Mouse (Mus musculus) CH12.LX (cell line): ENCODE measurements around the gene Ddx41. TPM values are rescaled to one million over a fixed set of nuclear protein-coding genes. Genes with fewer than 3 reads are reported as not detected.

ENCODE experiments used
- DNase-seq: peaks from one replicate; pipeline ENCODE4 v3.0.0-alpha.2; 2013; ENCODE audit errors: extremely low read depth
- H3K27ac ChIP-seq: 2 replicates; pipeline ENCODE4 v1.5.1; 2012; ENCODE audit warnings: low read depth, mild to moderate bottlenecking, control low read depth, moderate library complexity; ENCODE audit not compliant: insufficient read depth
- H3K27me3 ChIP-seq: replicated peaks from 2 replicates; pipeline ENCODE3; 2012; ENCODE audit warnings: inconsistent platforms
- H3K36me3 ChIP-seq, 2 experiments: replicated peaks in 1 of 2; 2 replicates each; pipeline versions ENCODE3 to v1.6.1; 2012; ENCODE audit warnings: inconsistent platforms in 1 of 2, low read length in 1 of 2, mild to moderate bottlenecking in 1 of 2, mixed read lengths in 1 of 2, moderate library complexity in 1 of 2; ENCODE audit not compliant: control insufficient read depth in 1 of 2, insufficient read depth in 1 of 2
- H3K4me1 ChIP-seq, 2 experiments: 2 replicates each; pipeline ENCODE4 v1.6.1; 2012; ENCODE audit warnings: inconsistent platforms in 1 of 2, moderate library complexity in 1 of 2; ENCODE audit not compliant: insufficient read depth in 2 of 2, control insufficient read depth in 1 of 2
- H3K4me2 ChIP-seq: 2 replicates; pipeline ENCODE4 v1.6.1; 2012; ENCODE audit warnings: low read depth, mild to moderate bottlenecking, control low read depth; ENCODE audit not compliant: poor library complexity, insufficient read depth, severe bottlenecking
- H3K4me3 ChIP-seq, 3 experiments: fragments of 150-350 bp in 1 of 3; sonication (generic) in 1 of 3; replicated peaks in 1 of 3; 2 replicates each; pipeline versions ENCODE3 to v1.5.1; 2011 to 2012; ENCODE audit warnings: low read depth in 2 of 3, low read length in 2 of 3, mild to moderate bottlenecking in 2 of 3, moderate library complexity in 2 of 3, control low read depth in 1 of 3, improper control_type of control experiment in 1 of 3, inconsistent platforms in 1 of 3, mixed read lengths in 1 of 3; ENCODE audit not compliant: poor library complexity in 1 of 3
- H3K79me2 ChIP-seq: replicated peaks from 2 replicates; pipeline ENCODE4 v1.6.1; 2012; ENCODE audit warnings: mild to moderate bottlenecking, moderate library complexity; ENCODE audit not compliant: control insufficient read depth, poor library complexity, insufficient read depth, severe bottlenecking; ENCODE audit errors: extremely low read depth
- H3K9ac ChIP-seq: 2 replicates; pipeline ENCODE4 v1.6.1; 2012; ENCODE audit warnings: low read depth, mild to moderate bottlenecking, control low read depth, moderate library complexity; ENCODE audit not compliant: insufficient read depth
- H3K9me3 ChIP-seq: replicated peaks from 2 replicates; pipeline ENCODE3; 2012; ENCODE audit warnings: low read length, inconsistent platforms, mixed read lengths
- BHLHE40 ChIP-seq: IDR thresholded peaks from 2 replicates; pipeline ENCODE4 v1.6.1; 2011; ENCODE audit warnings: mild to moderate bottlenecking, low read depth, low read length, improper control_type of control experiment
- CHD1 ChIP-seq: IDR thresholded peaks from 2 replicates; pipeline ENCODE4 v1.6.1; 2012; ENCODE audit warnings: low read depth, low read length, improper control_type of control experiment, inconsistent platforms
- CHD2 ChIP-seq: IDR thresholded peaks from 2 replicates; pipeline ENCODE4 v1.6.1; 2011; ENCODE audit warnings: low read length, improper control_type of control experiment
- ELF1 ChIP-seq: IDR thresholded peaks from 2 replicates; pipeline ENCODE4 v1.6.1; 2014; ENCODE audit warnings: low read depth, mild to moderate bottlenecking, inconsistent platforms, low read length, improper control_type of control experiment
- EP300 ChIP-seq: IDR thresholded peaks from 2 replicates; pipeline ENCODE4 v1.6.1; 2011; ENCODE audit warnings: low read length, improper control_type of control experiment
- ETS1 ChIP-seq: conservative IDR thresholded peaks from 2 replicates; pipeline ENCODE4 v1.6.1; 2012; ENCODE audit warnings: low read depth, mild to moderate bottlenecking, inconsistent platforms, low read length, improper control_type of control experiment, moderate library complexity
- HCFC1 ChIP-seq: IDR thresholded peaks from 2 replicates; pipeline ENCODE4 v1.6.1; 2012; ENCODE audit warnings: low read depth, mild to moderate bottlenecking, inconsistent platforms, low read length, improper control_type of control experiment
- IRF4 ChIP-seq: IDR thresholded peaks from 2 replicates; pipeline ENCODE4 v1.6.1; 2014; ENCODE audit warnings: low read depth, mild to moderate bottlenecking, inconsistent platforms, low read length, improper control_type of control experiment
- JUN ChIP-seq: IDR thresholded peaks from 2 replicates; pipeline ENCODE4 v1.6.1; 2011; ENCODE audit warnings: low read depth, mild to moderate bottlenecking, low read length, improper control_type of control experiment, moderate library complexity; ENCODE audit not compliant: insufficient read depth
- KAT2A ChIP-seq: IDR thresholded peaks from 2 replicates; pipeline ENCODE4 v1.6.1; 2012; ENCODE audit warnings: low read length, improper control_type of control experiment, inconsistent platforms; ENCODE audit not compliant: insufficient replicate concordance
- MAFK ChIP-seq: IDR thresholded peaks from 2 replicates; pipeline ENCODE4 v1.6.1; 2011; ENCODE audit warnings: low read length, improper control_type of control experiment; ENCODE audit not compliant: insufficient replicate concordance
- MAX ChIP-seq: IDR thresholded peaks from 2 replicates; pipeline ENCODE4 v1.6.1; 2011; ENCODE audit warnings: low read length, improper control_type of control experiment
- MAZ ChIP-seq: IDR thresholded peaks from 2 replicates; pipeline ENCODE4 v1.6.1; 2012; ENCODE audit warnings: low read depth, mild to moderate bottlenecking, inconsistent platforms, low read length, improper control_type of control experiment, moderate library complexity
- MXI1 ChIP-seq: IDR thresholded peaks from 2 replicates; pipeline ENCODE4 v1.6.1; 2011; ENCODE audit warnings: mild to moderate bottlenecking, low read depth, low read length, improper control_type of control experiment
- MYC ChIP-seq: IDR thresholded peaks from 2 replicates; pipeline ENCODE4 v1.6.1; 2011; ENCODE audit warnings: low read depth, mild to moderate bottlenecking, improper control_type of control experiment, low read length
- NELFE ChIP-seq: IDR thresholded peaks from 2 replicates; pipeline ENCODE4 v1.6.1; 2011; ENCODE audit warnings: low read depth, low read length, improper control_type of control experiment
- NRF1 ChIP-seq: IDR thresholded peaks from 2 replicates; pipeline ENCODE4 v1.6.1; 2014; ENCODE audit warnings: low read depth, mild to moderate bottlenecking, inconsistent platforms, low read length, improper control_type of control experiment, moderate library complexity
- POLR2A ChIP-seq: IDR thresholded peaks from 2 replicates; pipeline ENCODE4 v1.6.1; 2011; ENCODE audit warnings: low read depth, mild to moderate bottlenecking, improper control_type of control experiment, low read length
- POLR2AphosphoS2 ChIP-seq: IDR thresholded peaks from 2 replicates; pipeline ENCODE4 v1.6.1; 2011; ENCODE audit warnings: low read depth, low read length, improper control_type of control experiment
- SMC3 ChIP-seq: IDR thresholded peaks from 2 replicates; pipeline ENCODE4 v1.6.1; 2011; ENCODE audit warnings: low read depth, low read length, improper control_type of control experiment
- UBTF ChIP-seq: IDR thresholded peaks from 2 replicates; pipeline ENCODE4 v1.6.1; 2012; ENCODE audit warnings: low read depth, mild to moderate bottlenecking, inconsistent platforms, low read length, improper control_type of control experiment, moderate library complexity
- USF1 ChIP-seq: IDR thresholded peaks from 2 replicates; pipeline ENCODE4 v1.6.1; 2014; ENCODE audit warnings: low read depth, mild to moderate bottlenecking, inconsistent platforms, low read length, improper control_type of control experiment
- USF2 ChIP-seq: conservative IDR thresholded peaks from 2 replicates; pipeline ENCODE4 v1.6.1; 2011; ENCODE audit warnings: low read depth, low read length, improper control_type of control experiment
- ZKSCAN1 ChIP-seq: IDR thresholded peaks from 2 replicates; pipeline ENCODE4 v1.6.1; 2012; ENCODE audit warnings: low read depth, inconsistent platforms, low read length, improper control_type of control experiment, borderline replicate concordance
- ZMIZ1 ChIP-seq: IDR thresholded peaks from 2 replicates; pipeline ENCODE4 v1.6.1; 2012; ENCODE audit warnings: low read depth, mild to moderate bottlenecking, inconsistent platforms, low read length, improper control_type of control experiment
- dilution Hi-C: fragments of 300-500 bp; cut with MboI; formaldehyde crosslinking; loops from 2 replicates; pipeline ENCODE4 v1.14.3; 2020; ENCODE audit warnings: low sequenced_read_pairs; ENCODE audit not compliant: extremely low pct_unique_long_range_greater_than_20kb, extremely low pct_ligation_motif_present
- in situ Hi-C: fragments of 300-500 bp; cut with MboI; formaldehyde crosslinking; loops from 3 replicates; pipeline ENCODE4 v1.14.3; 2019; ENCODE audit warnings: low sequenced_read_pairs, low pct_ligation_motif_present, low pct_unique_long_range_greater_than_20kb, mixed read lengths
- polyA plus RNA-seq: library from polyadenylated mRNA; unstranded; fragments of >175 nt; gene quantifications from 2 replicates; pipeline ENCODE4 v1.2.1, GENCODE M21; 2012; ENCODE audit warnings: low read depth; ENCODE audit not compliant: insufficient read length
- total RNA-seq, 2 experiments: library from RNA; depleted of rRNA; stranded (reverse); fragments of 300-350 nt in 1 of 2; fragments of >200 nt in 1 of 2; gene quantifications; 2 replicates each; pipeline ENCODE4 v1.2.3; 2012 to 2014

Gene Ddx41
- total and polyA plus RNA-seq, 3 experiments = 56.6 to 107 (median 95.3) TPM

- no peak overlapping the region for H3K4me3 ChIP-seq
- H3K27me3 ChIP-seq = no peaks in the 10 kb centered on the region
- dilution Hi-C loops (no loop called here), in situ Hi-C loops (no loop called here)
- no peak overlapping the region for H3K4me2 ChIP-seq
- no peaks in the 10 kb centered on the region for H3K9me3 ChIP-seq
- TF ChIP-seq NELFE (no peak), ZMIZ1 (no peak), SMC3 (no peak), MAX (no peak), MAZ (no peak), MXI1 (no peak), CHD2 (no peak), EP300 (no peak), ELF1 (no peak), HCFC1 (no peak), POLR2A (no peak), CHD1 (no peak), JUN (no peak), KAT2A (no peak), POLR2AphosphoS2 (no peak), USF1 (no peak), ETS1 (no peak), BHLHE40 (no peak), ZKSCAN1 (no peak)
- H3K27ac ChIP-seq = no peak overlapping the region
- no peaks in the 10 kb centered on the region for H3K4me1 ChIP-seq
- H3K9ac ChIP-seq = no peak overlapping the region
- no peak for DNase-seq
- peaks cover 65 to 99% of the 10 kb centered on the region in 2 experiments for H3K36me3 ChIP-seq
- no peaks in the 10 kb centered on the region for H3K79me2 ChIP-seq
These were observed 11.5 kb upstream of the Ddx41 start for GRCm38 (mm10) chr13:55547916-55548315.

- Histone ChIP-seq H3K9me3 (no peaks in the 10 kb centered on the region), H3K79me2 (no peaks in the 10 kb centered on the region), H3K4me3 (no peak overlapping the region), H3K4me2 (no peak overlapping the region), H3K27me3 (no peaks in the 10 kb centered on the region), H3K27ac (no peak overlapping the region), H3K36me3 (peaks cover 85 to 100% of the 10 kb centered on the region in 2 experiments), H3K9ac (no peak overlapping the region), H3K4me1 (no peaks in the 10 kb centered on the region)
- dilution Hi-C loops (no loop called here), in situ Hi-C loops (no loop called here)
- DNase-seq = no peak
- TF ChIP-seq MAFK (no peak), USF2 (no peak), MYC (no peak), NRF1 (no peak), POLR2AphosphoS2 (no peak), IRF4 (no peak), UBTF (no peak)
These were observed 8.3 kb upstream of the Ddx41 start for GRCm38 (mm10) chr13:55544792-55545191.
